Mouse (Mus musculus) forebrain, embryonic 10.5 days (tissue): ENCODE measurements around the gene Smo. TPM values are rescaled to one million over a fixed set of nuclear protein-coding genes. Genes with fewer than 3 reads are reported as not detected.

Experiments
- DNase-seq: peaks from one replicate; pipeline ENCODE4 v3.0.0-alpha.2; 2017; ENCODE audit warnings: low spot score; ENCODE audit errors: extremely low spot score
- H3K27ac ChIP-seq: fragments of 300-500 bp; sonication (generic); 2 replicates; pipeline ENCODE4 v1.5.1; 2016; ENCODE audit warnings: mild to moderate bottlenecking
- H3K27me3 ChIP-seq: fragments of 300-500 bp; sonication (generic); 2 replicates; pipeline ENCODE4 v1.6.1; 2016; ENCODE audit warnings: mild to moderate bottlenecking; ENCODE audit not compliant: poor library complexity, severe bottlenecking
- H3K36me3 ChIP-seq: fragments of 300-500 bp; sonication (generic); replicated peaks from 2 replicates; pipeline ENCODE4 v1.6.1; 2016; ENCODE audit warnings: mild to moderate bottlenecking, moderate library complexity
- H3K4me1 ChIP-seq: fragments of 300-500 bp; sonication (generic); 2 replicates; pipeline ENCODE4 v1.6.1; 2016
- H3K4me3 ChIP-seq: fragments of 300-500 bp; sonication (generic); 2 replicates; pipeline ENCODE4 v1.5.1; 2016; ENCODE audit warnings: mild to moderate bottlenecking, moderate library complexity
- H3K9me3 ChIP-seq: fragments of 300-500 bp; sonication (generic); 2 replicates; pipeline ENCODE4 v1.6.1; 2016; ENCODE audit warnings: mild to moderate bottlenecking, moderate library complexity
- WGBS: fragments of 180-500 bp; shearing (Covaris S2); methylation state at CpG from one replicate; pipeline ENCODE4 v1.1.7; 2016; 5-methylcytosine and 5-hydroxymethylcytosine counted together
- polyA plus RNA-seq: library from polyadenylated mRNA; unstranded; fragments of >200 nt; fragmentation: Nextera tagmentation; extraction: Ambion mirVana; gene quantifications from 2 replicates; pipeline ENCODE4 v1.2.1, GENCODE M21; 2016

The Smo gene
- polyA plus RNA-seq: 51.2 and 52.7 TPM in 2 replicates

GRCm38 (mm10) chr6:29735336-29735688 lies at the start of gene Smo:
Gene Smo, plus strand, starts transcription at chr6:29735503.
- Histone ChIP-seq H3K27me3 (no peaks in the 10 kb centered on the region), H3K36me3 (peaks cover 26% of the 10 kb centered on the region), H3K9me3 (no peaks in the 10 kb centered on the region), H3K27ac (peak within 1 kb of the TSS; percentile 100), H3K4me1 (peaks cover 42% of the 10 kb centered on the region), H3K4me3 (peak within 1 kb of the TSS; percentile 98)
- peak; percentile 92 for DNase-seq
- under 1% methylated on average over 27 of the region's 30 CpGs for WGBS

- Histone ChIP-seq H3K27ac (no peak overlapping the region), H3K4me3 (no peak overlapping the region), H3K4me1 (peaks cover 4% of the 10 kb centered on the region; the same call in 1 of the 2 replicates), H3K9me3 (no peaks in the 10 kb centered on the region), H3K36me3 (no peaks in the 10 kb centered on the region), H3K27me3 (peaks cover under 1% of the 10 kb centered on the region; the same call in 1 of the 2 replicates)
- 84% methylated on average over 4 of the region's 4 CpGs for WGBS
- no peak for DNase-seq
These were observed 49.4 kb upstream of the Smo start for GRCm38 (mm10) chr6:29685952-29686351.

- DNase-seq: no peak
- WGBS: 73% methylated on average over 8 of the region's 8 CpGs
- Histone ChIP-seq H3K27ac (no peak overlapping the region), H3K4me1 (peaks cover 15% of the 10 kb centered on the region), H3K27me3 (peaks cover 31% of the 10 kb centered on the region), H3K9me3 (no peaks in the 10 kb centered on the region), H3K36me3 (no peaks in the 10 kb centered on the region), H3K4me3 (no peak overlapping the region)
These were observed 45.8 kb upstream of the Smo start for GRCm38 (mm10) chr6:29689458-29689857.

- DNase-seq: peak; percentile 94
- under 1% methylated on average over 41 of the region's 41 CpGs for WGBS
- Histone ChIP-seq H3K9me3 (no peaks in the 10 kb centered on the region), H3K27me3 (peaks cover 58% of the 10 kb centered on the region), H3K27ac (peak within 1 kb of the TSS; percentile 91), H3K4me1 (peaks cover 40% of the 10 kb centered on the region), H3K4me3 (peak within 1 kb of the TSS; percentile 90), H3K36me3 (no peaks in the 10 kb centered on the region)
These were observed 41.4 kb upstream of the Smo start, which contains the start of gene Tspan33 for GRCm38 (mm10) chr6:29693953-29694352. Gene Tspan33, plus strand, starts transcription at chr6:29694222.

GRCm38 (mm10) chr6:29694375-29695289 lies 40.7 kb upstream of the Smo start:
- WGBS: 4% methylated on average over 35 of the region's 35 CpGs
- Histone ChIP-seq H3K4me1 (peaks cover 40% of the 10 kb centered on the region), H3K4me3 (peak overlapping the region; percentile 90), H3K9me3 (no peaks in the 10 kb centered on the region), H3K27ac (peak overlapping the region; percentile 91), H3K27me3 (peaks cover 58% of the 10 kb centered on the region), H3K36me3 (no peaks in the 10 kb centered on the region)
- DNase-seq: no peak

- WGBS: 41% methylated on average over 3 of the region's 3 CpGs
- H3K4me1 ChIP-seq: peaks cover 40% of the 10 kb centered on the region
- peak overlapping the region; percentile 90 for H3K4me3 ChIP-seq
- H3K36me3 ChIP-seq: no peaks in the 10 kb centered on the region
- peak overlapping the region; percentile 91 for H3K27ac ChIP-seq
- H3K9me3 ChIP-seq: no peaks in the 10 kb centered on the region
- DNase-seq: no peak
- H3K27me3 ChIP-seq: peaks cover 58% of the 10 kb centered on the region
These were observed 40.0 kb upstream of the Smo start for GRCm38 (mm10) chr6:29695290-29695674.

GRCm38 (mm10) chr6:29695975-29696374 lies 39.3 kb upstream of the Smo start:
- H3K27me3 ChIP-seq: peaks cover 57% of the 10 kb centered on the region
- H3K27ac ChIP-seq: peak overlapping the region; percentile 91
- H3K4me3 ChIP-seq: peak overlapping the region; percentile 90
- 75% methylated on average over 7 of the region's 7 CpGs for WGBS
- DNase-seq: no peak
- no peaks in the 10 kb centered on the region for H3K9me3 ChIP-seq
- H3K4me1 ChIP-seq: peaks cover 40% of the 10 kb centered on the region
- H3K36me3 ChIP-seq: no peaks in the 10 kb centered on the region

GRCm38 (mm10) chr6:29697139-29697538 lies 38.2 kb upstream of the Smo start:
- Histone ChIP-seq H3K27ac (peak overlapping the region; percentile 58; the same call in 1 of the 2 replicates), H3K4me1 (peaks cover 40% of the 10 kb centered on the region), H3K9me3 (no peaks in the 10 kb centered on the region), H3K4me3 (no peak overlapping the region; the same call in 1 of the 2 replicates), H3K36me3 (no peaks in the 10 kb centered on the region), H3K27me3 (peaks cover 46% of the 10 kb centered on the region)
- DNase-seq: no peak

GRCm38 (mm10) chr6:29697548-29697947 lies 37.8 kb upstream of the Smo start:
- 46% methylated on average over 3 of the region's 3 CpGs for WGBS
- peaks cover 42% of the 10 kb centered on the region for H3K27me3 ChIP-seq
- DNase-seq: no peak
- no peaks in the 10 kb centered on the region for H3K36me3 ChIP-seq
- peak overlapping the region; percentile 26; the same call in 1 of the 2 replicates for H3K27ac ChIP-seq
- no peak overlapping the region for H3K4me3 ChIP-seq
- no peaks in the 10 kb centered on the region for H3K9me3 ChIP-seq
- H3K4me1 ChIP-seq: peaks cover 40% of the 10 kb centered on the region

GRCm38 (mm10) chr6:29699085-29699745 lies 36.1 kb upstream of the Smo start:
- Histone ChIP-seq H3K4me1 (peaks cover 32% of the 10 kb centered on the region), H3K4me3 (no peak overlapping the region), H3K36me3 (no peaks in the 10 kb centered on the region), H3K9me3 (no peaks in the 10 kb centered on the region), H3K27me3 (peaks cover 29% of the 10 kb centered on the region), H3K27ac (no peak overlapping the region)
- WGBS: 89% methylated on average over 7 of the region's 7 CpGs
- DNase-seq: no peak

- H3K4me3 ChIP-seq: no peak overlapping the region
- peaks cover 13% of the 10 kb centered on the region for H3K27me3 ChIP-seq
- no peaks in the 10 kb centered on the region for H3K9me3 ChIP-seq
- peaks cover 16% of the 10 kb centered on the region for H3K4me1 ChIP-seq
- DNase-seq: no peak
- peak overlapping the region; percentile 41 for H3K27ac ChIP-seq
- 74% methylated on average over 6 of the region's 6 CpGs for WGBS
- no peaks in the 10 kb centered on the region for H3K36me3 ChIP-seq
These were observed 34.3 kb upstream of the Smo start for GRCm38 (mm10) chr6:29701051-29701450.

GRCm38 (mm10) chr6:29702126-29702525 lies 33.2 kb upstream of the Smo start:
- WGBS: 92% methylated on average over 3 of the region's 3 CpGs

GRCm38 (mm10) chr6:29704143-29704542 lies 31.2 kb upstream of the Smo start:
- DNase-seq: no peak
- peaks cover 8% of the 10 kb centered on the region; the same call in 1 of the 2 replicates for H3K27me3 ChIP-seq
- no peak overlapping the region for H3K4me3 ChIP-seq
- no peaks in the 10 kb centered on the region for H3K9me3 ChIP-seq
- 89% methylated on average over 5 of the region's 5 CpGs for WGBS
- H3K36me3 ChIP-seq: no peaks in the 10 kb centered on the region
- H3K27ac ChIP-seq: no peak overlapping the region
- peaks cover 28% of the 10 kb centered on the region for H3K4me1 ChIP-seq

More at GRCm38 (mm10) chr6:29702126-29702525, 33.2 kb upstream of the Smo start:
- Histone ChIP-seq H3K27me3 (peaks cover 11% of the 10 kb centered on the region), H3K4me3 (no peak overlapping the region), H3K9me3 (no peaks in the 10 kb centered on the region), H3K36me3 (no peaks in the 10 kb centered on the region), H3K27ac (peak overlapping the region; percentile 41; the same call in 1 of the 2 replicates), H3K4me1 (peaks cover 18% of the 10 kb centered on the region)
- no peak for DNase-seq
